Mouse (Mus musculus): ENCODE data around the gene Krtcap2.
A peak's percentile ranks its signal among the peaks of the same experiment; 100 is the strongest.

Krtcap2 gene

GRCm38 (mm10) chr3:89250435-89251040 is 4.8 kb downstream of the Krtcap2 start:
- peak; percentile 83 for DNase-seq

- peak; percentile 91 for DNase-seq
Observed at GRCm38 (mm10) chr3:89251365-89251895, 5.7 kb downstream of the Krtcap2 start.

GRCm38 (mm10) chr3:89254994-89255393 is 9.2 kb downstream of the Krtcap2 start:
- DNase-seq, result no peak

GRCm38 (mm10) chr3:89256177-89256576 is 10.4 kb downstream of the Krtcap2 start:
- DNase-seq, result no peak

- DNase-seq, result no peak
Observed at GRCm38 (mm10) chr3:89259076-89259475, 13.3 kb downstream of the Krtcap2 start, which contains the start of gene Dpm3. Gene Dpm3 (plus strand): TSS chr3:89259358.

GRCm38 (mm10) chr3:89260211-89260610 is 14.4 kb downstream of the Krtcap2 start:
- no peak for DNase-seq

GRCm38 (mm10) chr3:89262417-89262816 is 16.7 kb downstream of the Krtcap2 start:
- DNase-seq, result peak; percentile 57

- peak; percentile 84 for DNase-seq
Observed at GRCm38 (mm10) chr3:89266439-89266893, 20.7 kb downstream of the Krtcap2 start.

- DNase-seq, result no peak
Observed at GRCm38 (mm10) chr3:89268916-89269315, 23.1 kb downstream of the Krtcap2 start.

GRCm38 (mm10) chr3:89270051-89270755 is 24.4 kb downstream of the Krtcap2 start, which contains the start of gene Slc50a1:
Gene Slc50a1 (minus strand): TSS chr3:89270570.
- peak; percentile 93 for DNase-seq

GRCm38 (mm10) chr3:89270891-89271290 is 25.1 kb downstream of the Krtcap2 start:
- peak; percentile 55 for DNase-seq

- DNase-seq, result peak; percentile 51
Observed at GRCm38 (mm10) chr3:89271760-89272159, 26.0 kb downstream of the Krtcap2 start.

GRCm38 (mm10) chr3:89276061-89276460 is 30.3 kb downstream of the Krtcap2 start:
- no peak for DNase-seq

GRCm38 (mm10) chr3:89277281-89278021 is 31.7 kb downstream of the Krtcap2 start:
- peak; percentile 60 for DNase-seq

GRCm38 (mm10) chr3:89278107-89278506 is 32.3 kb downstream of the Krtcap2 start:
- DNase-seq, result peak; percentile 83

- peak; percentile 20 for DNase-seq
Observed at GRCm38 (mm10) chr3:89278643-89279042, 32.9 kb downstream of the Krtcap2 start.

- peak; percentile 94 for DNase-seq
Observed at GRCm38 (mm10) chr3:89279153-89279890, 33.6 kb downstream of the Krtcap2 start.

GRCm38 (mm10) chr3:89280050-89280605 is 34.4 kb downstream of the Krtcap2 start:
- peak; percentile 80 for DNase-seq

- DNase-seq, result peak; percentile 87
Observed at GRCm38 (mm10) chr3:89280606-89281511, 35.1 kb downstream of the Krtcap2 start, which contains the start of gene Efna1. Gene Efna1 (minus strand): TSS chr3:89281142.

- DNase-seq, result peak; percentile 93
Observed at GRCm38 (mm10) chr3:89281579-89282290, 36.0 kb downstream of the Krtcap2 start.
